Mouse (Mus musculus) adrenal gland, postnatal 4 days (tissue): ENCODE results near the gene Gsta2. TPM values are rescaled to one million over a fixed set of nuclear protein-coding genes. Genes with fewer than 3 reads are reported as not detected.
"Not testable (repeated sequence)": the region's sequence is repeated elsewhere in the genome, so short reads cannot be mapped to it uniquely, and the experiment has no call there.

ENCODE experiments used
- DNase-seq, 2 experiments: peaks; one replicate each; pipeline ENCODE4 v3.0.0; 2021 to 2022; ENCODE audit warnings: low spot score in 2 of 2, mixed read lengths in 2 of 2
- total RNA-seq, 2 experiments: library from RNA; stranded (reverse); gene quantifications; 2 replicates each; pipeline ENCODE4 v1.2.3; 2021

Gene Gsta2
- total RNA-seq, 2 experiments from 2014 or later = 3.0 to 18.7 TPM

GRCm38 (mm10) chr9:78367959-78368358 lies 12.4 kb upstream of the Gsta2 start, which contains the start of gene Dppa5a:
TSS of gene Dppa5a (minus strand) at chr9:78368177.
- not testable (repeated sequence) for DNase-seq

- DNase-seq = no peak
These were observed 10.4 kb upstream of the Gsta2 start for GRCm38 (mm10) chr9:78365850-78366544.

- DNase-seq = no peak
These were observed 9.1 kb upstream of the Gsta2 start for GRCm38 (mm10) chr9:78364701-78365100.

- no peak for DNase-seq
These were observed 7.8 kb upstream of the Gsta2 start for GRCm38 (mm10) chr9:78363374-78363773.

DNA sequence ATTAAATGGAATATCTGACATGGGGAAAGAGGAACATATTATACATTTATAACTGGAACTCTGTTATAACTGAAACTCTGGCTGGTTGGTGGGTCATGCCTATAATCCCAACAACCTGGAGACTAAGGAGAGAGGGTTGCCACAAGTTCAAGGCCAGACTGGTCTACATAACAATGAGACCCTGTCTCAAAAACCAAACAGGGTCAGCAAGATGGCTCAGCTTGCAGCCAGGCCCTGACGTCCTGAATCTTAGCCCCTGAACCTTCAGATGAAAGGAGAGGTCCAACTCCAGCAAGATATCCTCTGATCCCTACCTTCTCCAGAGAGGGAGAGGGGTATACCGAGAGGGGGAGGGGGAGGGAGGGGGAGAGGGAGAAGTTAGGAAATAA lies 4.9 kb upstream of the Gsta2 start:
- DNase-seq = no peak

DNA sequence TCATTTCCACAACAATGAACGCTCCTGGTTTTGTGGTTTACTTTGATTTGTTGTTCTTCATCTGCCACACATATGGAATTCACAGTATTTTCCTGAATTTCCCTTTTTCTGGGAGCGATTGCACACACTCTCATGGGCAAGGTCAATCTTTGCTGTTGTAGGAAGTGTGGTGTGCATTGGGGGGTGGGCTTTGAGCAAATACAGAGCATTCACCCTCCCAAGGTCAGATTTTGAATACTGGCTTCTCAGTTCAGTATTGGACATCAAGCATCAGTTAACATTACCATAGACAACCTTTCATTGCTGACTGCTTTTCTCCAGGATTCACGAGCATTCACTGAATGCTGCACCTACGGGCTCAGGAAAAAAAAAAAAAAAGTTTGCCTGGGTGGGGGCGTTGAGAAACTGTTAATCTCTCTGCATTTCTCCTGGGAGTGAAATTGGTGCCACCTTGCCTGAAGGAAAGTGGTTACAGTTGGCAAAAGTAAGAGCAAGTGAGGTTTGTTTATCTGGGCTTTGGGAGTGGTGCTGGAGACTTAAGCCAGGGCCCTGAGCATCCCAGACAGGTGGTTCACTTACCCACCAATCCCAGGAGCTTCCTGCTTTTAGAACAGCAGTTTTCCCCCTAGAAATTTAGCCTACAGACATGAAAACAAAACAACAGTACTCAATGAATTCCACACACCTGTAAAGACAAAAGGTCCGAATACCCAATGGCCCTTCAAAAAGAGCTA lies 4.3 kb upstream of the Gsta2 start:
- no peak for DNase-seq

DNA sequence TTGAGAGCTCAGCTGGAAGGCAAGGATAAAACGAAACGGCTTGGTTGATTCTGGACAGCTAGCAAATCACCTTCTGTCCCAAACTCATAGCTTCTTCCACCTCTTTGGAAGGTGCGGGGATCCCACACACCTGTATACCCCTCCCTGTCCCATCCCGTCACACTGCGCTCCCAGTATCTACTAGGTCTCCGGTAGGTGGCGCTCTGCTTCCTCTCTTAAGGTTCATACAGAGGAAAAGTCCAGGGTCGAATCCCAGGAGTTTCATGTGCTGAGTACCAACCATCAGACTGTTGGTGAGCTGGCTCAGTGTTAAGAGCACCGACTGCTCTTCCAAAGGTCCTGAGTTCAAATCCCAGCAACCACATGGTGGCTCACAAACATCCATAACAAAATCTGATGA lies 2.5 kb upstream of the Gsta2 start:
- peak in 1 of 2 experiments; percentile 38 for DNase-seq

- DNase-seq = no peak
These were observed 666 bp downstream of the Gsta2 start for GRCm38 (mm10) chr9:78354665-78355578.

- no peak for DNase-seq
These were observed 3.9 kb downstream of the Gsta2 start for GRCm38 (mm10) chr9:78351504-78352220.

DNA sequence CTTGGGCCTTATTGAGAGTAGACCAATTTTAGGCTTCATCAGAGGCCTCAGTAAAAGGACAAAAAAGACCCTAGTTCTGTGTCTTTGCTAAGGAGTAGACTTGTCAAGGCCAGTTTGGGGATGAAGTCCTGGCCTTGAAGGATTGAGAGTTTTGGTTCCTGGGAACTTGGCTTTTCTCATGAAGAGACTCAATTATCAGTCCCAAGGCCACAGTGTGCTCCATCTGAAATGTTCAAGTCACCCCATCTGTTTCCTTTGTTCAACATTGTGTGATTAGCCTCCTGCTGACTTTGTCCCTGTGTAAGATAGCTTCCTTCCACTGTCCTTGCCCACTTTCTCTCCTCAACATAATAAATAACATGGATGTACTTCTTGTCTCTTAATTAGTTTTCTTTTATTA lies 5.6 kb downstream of the Gsta2 start:
- not testable (repeated sequence) for DNase-seq

DNA sequence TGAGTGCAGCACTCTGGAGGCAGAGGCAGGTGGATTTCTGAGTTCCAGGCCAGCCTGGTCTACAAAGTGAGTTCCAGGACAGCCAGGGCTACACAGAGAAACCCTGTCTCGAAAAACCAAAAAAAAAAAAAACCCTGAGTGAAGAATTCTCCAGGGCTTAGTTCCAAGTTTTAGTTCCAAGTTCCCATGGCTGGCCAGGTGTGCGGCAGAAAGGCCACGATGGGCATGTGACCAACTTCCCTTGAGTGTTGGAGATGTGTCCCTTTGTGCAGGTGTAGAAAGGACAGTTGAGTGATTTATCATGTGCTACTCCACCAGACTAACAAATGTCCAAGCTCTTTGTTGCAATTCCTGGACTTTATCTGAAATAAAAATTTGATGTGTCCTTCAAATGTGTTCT lies 6.4 kb downstream of the Gsta2 start:
- DNase-seq = not testable (repeated sequence)

- DNase-seq = peak in 1 of 2 experiments; percentile 5
These were observed 7.2 kb downstream of the Gsta2 start for GRCm38 (mm10) chr9:78348206-78349004.

DNA sequence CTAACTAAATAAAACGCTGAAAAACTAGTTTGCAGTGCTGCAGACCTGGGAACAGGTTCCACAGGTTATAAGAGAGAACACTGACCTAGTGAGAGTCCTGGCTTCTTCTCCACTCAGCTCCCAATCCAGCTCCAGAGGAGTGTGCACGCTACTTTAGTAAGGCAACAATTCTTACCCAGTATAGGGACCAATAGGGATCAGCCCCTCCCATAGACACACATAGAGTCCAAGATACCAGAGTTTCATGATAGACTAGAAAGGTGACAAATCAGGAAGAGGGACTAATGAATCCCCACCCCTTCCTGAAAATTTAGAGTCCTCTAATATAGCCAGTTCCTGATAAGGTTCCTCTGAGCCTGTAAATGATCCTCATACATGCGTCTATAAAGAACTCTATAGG lies 8.6 kb downstream of the Gsta2 start:
- no peak for DNase-seq

DNA sequence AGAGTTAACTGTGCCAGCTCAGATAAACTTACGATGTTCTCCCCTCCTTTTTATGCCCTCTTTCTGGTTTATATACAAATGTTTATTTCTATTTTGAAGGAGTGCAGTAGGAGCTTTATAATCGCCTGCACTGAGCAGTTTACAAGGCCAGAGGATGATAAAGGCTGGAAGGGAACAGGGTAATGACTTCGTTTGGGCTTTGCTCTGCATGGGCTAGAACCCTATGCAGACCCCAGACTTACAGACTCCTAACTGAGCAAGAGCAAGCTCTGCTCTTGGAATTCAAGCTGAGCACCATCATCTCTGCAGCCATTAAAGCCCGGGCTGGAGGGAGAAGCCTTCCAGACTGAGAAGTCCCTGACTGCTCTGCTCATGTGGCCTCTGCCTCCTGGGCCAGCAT lies 10.4 kb downstream of the Gsta2 start:
- DNase-seq = not testable (repeated sequence)

- DNase-seq = not testable (repeated sequence)
These were observed 12.5 kb downstream of the Gsta2 start for GRCm38 (mm10) chr9:78343055-78343454.

DNA sequence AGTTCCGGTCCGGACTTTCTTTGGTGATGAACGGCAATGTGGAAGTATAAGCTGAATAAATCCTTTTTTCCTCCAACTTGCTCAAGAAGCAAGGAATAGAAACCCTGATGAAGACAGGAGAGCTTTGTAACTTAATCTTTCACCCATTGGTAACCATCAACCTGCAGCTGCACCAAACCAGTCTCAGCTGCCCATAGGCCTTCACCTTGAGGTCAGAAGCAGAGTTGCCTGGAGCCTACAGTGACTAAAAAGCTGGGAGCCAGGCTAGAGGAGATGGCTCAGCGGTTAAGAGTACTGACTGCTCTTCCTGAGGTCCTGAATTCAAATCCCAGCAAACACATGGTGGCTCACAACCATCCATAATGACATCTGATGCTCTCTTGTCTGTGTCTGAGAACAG lies 13.1 kb downstream of the Gsta2 start:
- not testable (repeated sequence) for DNase-seq

- DNase-seq = peak in 1 of 2 experiments; percentile 15
These were observed 15.3 kb downstream of the Gsta2 start for GRCm38 (mm10) chr9:78340324-78340723.

GRCm38 (mm10) chr9:78337050-78337449 lies 18.5 kb downstream of the Gsta2 start:
- not testable (repeated sequence) for DNase-seq

- DNase-seq = not testable (repeated sequence)
These were observed 28.3 kb downstream of the Gsta2 start, which contains the start of gene Omt2b for GRCm38 (mm10) chr9:78327289-78327688. TSS of gene Omt2b (plus strand) at chr9:78327589.

- DNase-seq = no peak
These were observed 36.1 kb downstream of the Gsta2 start for GRCm38 (mm10) chr9:78319499-78319898.
